Mouse (Mus musculus) mouse trophoblast stem cell (cell line): Measurements from ENCODE around the gene Kxd1.

Experiments used
- in situ Hi-C, 2 experiments: fragments of 300-500 bp; cut with MseI, MboI; formaldehyde crosslinking; loops; 2 replicates in 1 of 2; 3 replicates in 1 of 2; pipeline ENCODE4 v1.15.1; 2025

Kxd1 gene

DNA sequence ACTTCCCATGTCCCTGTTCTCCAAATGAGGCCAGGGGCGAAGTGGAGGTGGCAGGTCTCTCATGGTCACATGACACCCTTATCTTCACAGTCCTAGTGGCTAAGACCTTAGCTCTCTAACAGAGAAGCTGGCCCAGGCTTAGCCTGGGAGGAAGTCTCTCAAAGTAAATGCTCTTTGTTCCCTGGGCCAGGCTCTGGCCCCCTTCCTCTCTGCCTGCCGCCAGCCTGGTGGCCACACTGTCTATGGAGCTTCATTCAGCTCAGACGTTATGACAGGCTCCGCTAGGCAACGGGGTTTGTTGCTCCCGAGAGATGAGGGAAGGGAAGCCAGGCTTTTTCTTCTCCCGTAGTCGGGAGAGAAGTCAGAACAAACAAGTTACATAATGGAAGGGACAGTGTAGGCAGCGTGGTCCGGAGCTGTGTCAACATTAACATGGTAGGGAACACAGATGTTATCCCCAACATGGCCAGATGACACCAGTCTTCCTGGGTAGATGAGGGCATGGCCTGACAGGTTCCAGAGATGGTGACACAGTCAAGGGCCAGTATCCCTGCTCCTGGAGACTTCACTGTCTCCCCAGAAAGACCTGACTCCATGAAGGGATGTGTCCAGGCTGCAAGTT lies 58.4 kb downstream of the Kxd1 start:
- in situ Hi-C loops, result no loop called here

DNA sequence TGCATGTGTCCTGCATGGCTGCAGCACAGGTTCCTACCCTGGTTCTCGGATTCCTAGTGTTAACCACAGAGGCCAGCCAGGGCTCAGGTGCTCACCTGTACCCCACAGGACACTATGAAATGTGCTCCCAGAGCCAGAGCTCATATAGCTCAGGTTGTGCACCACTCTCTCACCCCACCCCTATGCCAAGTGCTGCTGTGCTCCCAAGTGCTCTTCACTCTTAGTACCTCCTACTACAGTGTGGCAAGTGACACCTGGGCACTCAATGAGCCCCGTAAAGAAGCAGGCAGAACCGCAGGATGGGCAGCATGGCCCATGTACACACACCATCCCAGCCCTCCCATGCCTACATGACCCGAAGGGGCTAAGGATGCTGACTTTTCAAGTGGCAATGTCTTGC lies 59.0 kb downstream of the Kxd1 start:
- in situ Hi-C loops, result no loop called here

DNA sequence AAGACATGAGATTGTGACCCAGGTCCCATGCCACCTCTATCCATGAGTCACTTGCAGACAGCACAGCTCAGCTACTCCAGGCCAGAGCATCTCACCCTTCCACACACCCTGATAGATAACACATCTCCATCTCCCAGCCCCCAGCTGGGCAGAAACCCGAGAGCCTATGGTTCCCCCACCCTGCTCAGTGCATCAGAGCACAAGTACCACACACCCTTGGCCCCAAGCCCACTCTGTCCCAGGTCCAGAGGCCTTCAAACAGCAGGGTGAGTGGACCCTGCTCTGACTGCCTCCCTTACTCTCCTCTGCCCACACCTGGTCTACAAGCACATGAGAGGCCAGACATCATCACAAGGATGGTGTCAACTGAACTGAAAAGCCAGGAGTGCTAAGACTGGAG lies 59.8 kb downstream of the Kxd1 start:
- in situ Hi-C loops, result no loop called here

DNA sequence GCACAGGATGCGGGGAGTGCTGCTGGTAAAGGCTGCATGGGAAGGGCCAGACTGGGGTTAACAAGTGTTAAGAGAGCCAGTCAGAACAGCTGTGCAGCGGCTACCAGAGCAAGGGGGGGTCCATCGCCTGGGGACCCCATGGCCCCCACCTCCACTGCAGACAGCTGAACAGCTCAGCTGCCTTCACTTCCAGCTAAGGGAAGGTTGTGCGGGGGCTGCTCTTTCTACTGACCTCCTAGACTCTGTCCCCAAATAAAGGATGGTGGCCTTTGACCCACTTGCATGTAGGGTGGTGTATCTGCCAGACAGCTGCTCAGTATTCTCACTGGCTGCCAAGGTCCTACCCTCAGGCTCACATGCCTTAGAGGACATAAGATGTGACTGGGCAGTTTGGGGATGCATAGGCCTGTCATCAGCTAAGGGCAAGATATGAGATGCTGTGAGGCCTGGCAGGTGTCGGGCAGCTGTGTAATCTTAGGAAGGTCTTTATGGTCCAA lies 60.5 kb downstream of the Kxd1 start:
- in situ Hi-C loops, result no loop called here

DNA sequence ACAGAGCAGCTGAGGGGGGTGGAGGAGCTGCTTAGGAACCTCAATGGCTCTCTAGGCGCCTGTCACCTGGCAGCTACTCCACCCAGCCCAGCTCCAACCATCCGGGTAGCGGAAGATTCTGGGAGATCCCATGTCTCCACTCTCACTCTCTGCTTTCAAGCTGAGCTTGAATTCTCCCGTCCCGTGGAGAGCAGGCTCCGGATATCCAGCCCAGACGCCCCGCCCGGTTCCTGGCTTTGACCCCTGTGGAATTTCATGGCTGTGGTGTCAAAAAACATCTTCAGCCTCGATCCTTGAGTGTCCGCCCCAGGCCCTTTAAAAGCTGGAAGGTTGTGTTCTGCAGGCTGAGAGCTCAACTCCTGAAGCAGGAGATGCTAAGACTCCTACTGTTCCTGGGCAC lies 61.0 kb downstream of the Kxd1 start:
- in situ Hi-C loops, result no loop called here

DNA sequence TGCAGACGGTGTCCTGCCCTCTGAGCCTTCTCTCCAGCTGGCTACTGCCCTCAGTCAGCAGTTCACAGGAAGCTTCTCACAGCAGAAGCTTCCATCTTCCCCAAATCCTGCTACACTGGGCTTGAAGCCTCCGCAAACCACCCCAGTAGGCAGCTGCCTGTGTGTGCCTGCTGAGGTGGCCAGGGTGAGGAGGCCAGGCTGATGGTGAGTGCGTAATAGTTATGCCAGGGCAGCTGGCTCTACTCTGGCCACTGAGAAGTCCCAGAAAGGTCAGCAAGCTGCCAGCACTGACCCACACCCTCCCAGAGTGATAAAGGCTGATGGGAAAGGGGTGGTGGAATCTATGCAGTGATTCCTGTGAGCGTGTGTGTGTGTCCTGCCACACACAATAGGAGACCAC lies 61.5 kb downstream of the Kxd1 start:
- in situ Hi-C loops, result no loop called here

DNA sequence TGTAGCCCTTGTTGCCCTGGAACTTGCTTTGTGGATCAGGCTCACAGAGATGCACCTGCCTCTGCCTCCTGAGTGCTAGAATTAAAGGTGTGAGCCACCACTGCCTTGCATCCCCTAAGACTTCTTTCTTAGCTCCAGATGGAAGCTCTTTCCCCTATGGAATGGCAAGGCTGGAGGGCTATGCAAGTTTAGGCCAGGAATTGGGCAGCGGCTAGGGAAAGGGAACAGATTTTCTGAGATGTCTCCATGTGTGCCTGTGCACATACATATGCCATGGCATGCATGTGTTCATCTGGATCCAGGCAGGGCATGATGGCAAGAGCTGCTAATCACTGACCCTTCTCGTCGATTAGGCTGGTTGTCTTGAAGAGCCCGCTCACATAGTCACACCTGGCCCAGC lies 62.1 kb downstream of the Kxd1 start:
- in situ Hi-C loops, result no loop called here

DNA sequence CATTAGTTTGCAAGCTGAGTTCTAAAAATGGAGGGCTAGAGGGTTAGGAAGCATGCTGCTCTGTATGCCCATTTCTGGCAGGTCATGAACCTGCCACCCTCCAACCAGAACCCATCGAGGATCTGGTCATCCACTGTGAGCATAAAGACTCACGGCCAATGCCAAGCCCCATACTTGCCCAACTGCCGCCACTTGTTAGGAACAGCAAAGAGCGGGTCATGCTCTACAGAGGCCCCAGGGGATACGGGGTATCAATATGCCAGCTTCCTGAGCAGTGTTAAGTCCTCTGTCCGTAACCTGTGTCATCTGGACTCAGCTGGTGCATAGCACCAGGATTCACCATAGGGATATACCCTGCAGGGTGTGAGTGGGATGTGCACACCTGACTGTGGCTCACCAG lies 63.6 kb downstream of the Kxd1 start:
- in situ Hi-C loops, result no loop called here

DNA sequence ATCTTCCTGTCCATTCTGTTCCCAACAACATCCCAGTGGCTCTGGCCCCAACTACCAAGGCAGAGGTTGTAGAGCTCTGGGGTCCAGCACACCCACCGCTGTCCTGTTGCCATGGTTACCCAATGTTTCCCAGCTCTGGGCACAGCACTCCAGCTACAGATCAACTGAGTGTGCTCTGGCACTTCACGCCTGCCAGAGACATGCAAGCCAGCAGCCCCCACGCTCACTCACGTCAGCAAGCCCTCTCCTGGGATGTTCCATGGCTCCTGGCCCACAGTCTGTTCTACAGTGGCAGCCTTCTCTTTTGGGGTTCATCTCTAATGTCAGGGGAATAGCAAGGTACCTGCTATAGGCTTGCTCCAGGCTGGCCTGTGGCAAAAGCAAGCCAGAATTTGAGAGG lies 64.5 kb downstream of the Kxd1 start:
- in situ Hi-C loops, result no loop called here

DNA sequence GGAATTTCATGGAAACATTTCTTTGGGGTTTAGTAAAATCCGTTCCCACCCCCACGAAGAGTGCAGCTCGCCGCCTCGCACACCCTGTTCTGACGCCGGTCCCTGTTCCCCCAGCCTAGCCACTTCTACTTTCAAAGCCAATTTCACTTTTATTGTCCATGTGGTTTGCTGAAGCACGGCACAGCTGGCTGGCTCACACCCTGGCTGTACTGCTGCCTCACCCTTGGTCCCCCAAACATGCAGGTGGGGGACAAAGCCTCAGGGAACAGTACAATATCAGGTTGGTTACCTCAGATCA lies 65.3 kb downstream of the Kxd1 start:
- in situ Hi-C loops, result no loop called here

DNA sequence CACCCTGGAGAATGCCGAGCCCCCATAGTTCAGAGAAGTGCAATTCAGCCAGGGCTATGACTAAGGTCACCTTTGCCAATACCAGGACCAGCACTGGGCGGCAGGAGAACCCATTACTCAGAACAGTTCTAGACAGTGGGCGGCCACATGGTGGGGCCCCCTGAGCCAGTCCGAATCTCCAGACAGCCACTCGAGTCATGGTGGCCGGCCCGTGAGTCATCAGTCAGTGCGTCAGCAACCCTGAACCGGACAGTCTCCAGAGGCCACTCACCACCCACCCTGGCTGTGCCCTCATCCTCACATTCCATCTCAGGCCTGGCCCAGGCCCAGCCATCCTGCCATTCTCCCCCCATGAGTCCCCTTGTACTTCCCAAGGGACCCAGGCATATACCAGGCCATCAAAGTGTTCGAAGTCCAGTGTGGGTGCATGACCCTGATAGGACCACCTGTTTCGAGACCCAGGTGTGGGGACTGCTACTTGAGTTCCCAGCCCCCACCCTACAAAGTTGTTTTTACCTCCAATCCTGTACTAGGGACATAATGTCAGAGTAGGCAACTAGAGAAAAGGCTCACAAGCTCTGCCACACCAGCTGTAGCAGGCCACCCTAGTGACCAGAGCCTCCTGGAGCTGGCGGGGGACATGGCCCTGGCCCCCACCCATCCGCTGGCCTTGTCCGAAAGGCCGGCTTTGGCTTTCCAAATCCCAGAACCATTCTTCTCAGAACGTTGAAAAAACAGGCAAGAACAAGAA lies 65.8 kb downstream of the Kxd1 start:
- in situ Hi-C loops, result no loop called here

DNA sequence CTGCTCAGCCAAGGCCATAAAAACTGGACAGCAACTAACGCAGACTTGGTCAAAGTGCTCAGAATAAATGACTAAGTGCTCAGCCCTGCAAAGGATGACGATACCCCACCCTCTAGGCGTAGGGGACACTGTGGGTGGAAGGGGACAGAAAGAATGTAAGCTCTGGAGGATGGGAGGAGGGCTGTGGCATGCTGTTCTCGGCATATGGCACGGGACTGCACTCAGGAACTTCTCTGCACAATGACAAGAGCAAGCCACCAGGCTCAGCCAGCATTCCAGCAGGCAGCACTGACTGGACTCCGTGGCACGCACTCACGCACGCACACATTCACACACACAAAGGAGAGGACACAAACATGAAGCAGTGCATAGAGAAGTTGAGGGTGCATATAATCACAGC lies 67.2 kb downstream of the Kxd1 start:
- in situ Hi-C loops, result no loop called here

DNA sequence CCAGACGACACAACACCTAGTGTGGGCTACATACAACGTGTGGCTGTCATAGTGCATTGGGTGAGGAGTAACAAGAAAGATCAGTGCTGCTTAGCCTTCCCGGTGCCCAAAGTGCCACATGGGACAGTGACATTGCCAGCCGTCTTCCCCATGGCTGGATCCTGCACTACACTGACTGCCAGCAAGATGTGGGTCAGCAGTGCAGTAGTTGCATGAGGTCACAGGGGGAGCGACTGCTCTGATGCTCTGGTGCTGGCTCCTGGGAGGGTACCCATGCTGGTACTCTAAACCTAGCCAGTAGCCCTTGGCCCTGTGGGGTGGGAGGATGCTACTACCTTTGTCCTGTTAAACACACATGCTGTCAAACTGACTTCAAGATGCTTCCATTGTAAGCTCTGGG lies 67.6 kb downstream of the Kxd1 start:
- in situ Hi-C loops, result no loop called here

DNA sequence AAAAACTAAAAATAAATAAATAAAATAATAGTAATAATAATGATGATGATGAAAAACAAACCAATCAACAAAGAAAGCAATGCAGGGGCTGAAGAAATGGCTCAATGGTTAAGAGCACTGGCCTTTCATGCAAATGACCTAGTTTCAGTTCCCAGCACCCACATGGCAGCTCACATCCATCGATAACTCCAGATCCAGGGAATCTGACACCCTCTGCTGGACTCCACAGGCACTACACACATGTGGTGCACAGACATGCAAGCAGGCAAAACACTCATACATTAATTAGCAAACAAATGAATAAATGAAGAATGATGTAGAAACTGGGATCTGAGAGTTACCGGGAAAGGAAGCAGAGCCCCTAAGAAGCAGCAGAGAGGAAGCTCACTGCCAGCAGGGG lies 68.1 kb downstream of the Kxd1 start:
- in situ Hi-C loops, result no loop called here

DNA sequence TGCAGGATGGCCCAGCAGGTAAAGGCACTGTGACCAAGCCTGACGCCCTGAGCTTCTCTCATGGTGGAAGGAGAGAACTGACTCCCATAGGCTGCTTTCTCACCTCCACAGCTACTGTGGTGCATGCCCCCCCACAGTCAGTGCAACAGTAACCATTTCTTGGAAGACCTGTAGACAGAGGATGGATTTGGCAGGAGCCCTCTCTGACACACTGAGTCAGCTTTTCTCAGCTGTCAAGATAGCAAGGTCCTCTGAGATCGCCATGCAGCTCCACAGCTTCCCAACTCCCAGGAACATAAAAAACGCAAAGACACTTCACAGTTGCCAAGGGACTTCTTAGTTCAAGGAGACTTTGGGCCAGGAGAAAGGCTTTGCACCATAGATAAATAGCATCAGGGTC lies 69.3 kb downstream of the Kxd1 start:
- in situ Hi-C loops, result no loop called here
